Mouse (Mus musculus): Measurements from ENCODE around the gene Polr2a. TPM values are rescaled to one million over a fixed set of nuclear protein-coding genes. Genes with fewer than 3 reads are reported as not detected.
A peak's percentile ranks its signal among the peaks of the same experiment; 100 is the strongest.
"Not testable (repeated sequence)": the region's sequence is repeated elsewhere in the genome, so short reads cannot be mapped to it uniquely, and the experiment has no call there.

Gene Polr2a
- polyA plus RNA-seq, 1 experiment from 2014 or later: 18.1 TPM

DNA sequence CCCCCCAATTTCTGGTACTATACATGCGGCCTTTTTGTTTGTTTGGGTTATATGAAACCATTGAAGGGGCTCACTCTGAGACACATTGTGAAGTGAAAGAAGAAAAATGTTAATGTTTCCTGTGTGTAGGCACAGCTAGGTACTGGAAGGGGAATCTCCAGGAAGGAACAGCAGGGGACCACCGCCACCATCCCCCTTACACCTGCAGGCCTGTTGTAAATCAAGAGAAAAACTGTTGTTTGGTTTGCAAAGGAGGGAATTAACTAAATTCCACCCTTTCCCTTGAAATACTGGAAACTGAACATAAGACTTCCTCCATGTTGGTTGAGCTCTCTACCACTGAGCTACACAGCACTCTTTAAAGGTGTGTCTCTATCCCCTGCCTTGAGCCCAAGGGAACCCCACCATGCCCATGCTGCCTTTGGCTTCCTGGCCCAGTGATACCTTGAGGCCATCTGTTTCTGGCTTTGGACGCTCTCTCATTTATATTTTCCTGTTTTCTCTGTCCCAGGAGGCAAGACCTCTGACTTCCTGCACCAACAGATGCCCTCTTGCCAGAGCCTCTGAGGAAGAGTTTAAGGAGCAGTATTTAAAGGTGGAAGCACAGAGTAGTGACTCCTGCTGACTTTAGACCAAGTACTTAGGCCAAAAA lies 49.7 kb downstream of the Polr2a start:
- no peaks in the 10 kb centered on the region for H3K36me3 ChIP-seq
- no peak for ATAC-seq
- H3K9me3 ChIP-seq: no peaks in the 10 kb centered on the region
- H3K4me3 ChIP-seq (replicated peaks): no peak overlapping the region
- no peaks in the 10 kb centered on the region for H3K4me1 ChIP-seq (replicated peaks)
- H3K4me2 ChIP-seq (replicated peaks): no peak overlapping the region
- 66% methylated on average over 3 of the region's 3 CpGs for WGBS
- H3K27ac ChIP-seq: no peak overlapping the region
- H3K9ac ChIP-seq: no peak overlapping the region
- H3K27me3 ChIP-seq (replicated peaks): no peaks in the 10 kb centered on the region

DNA sequence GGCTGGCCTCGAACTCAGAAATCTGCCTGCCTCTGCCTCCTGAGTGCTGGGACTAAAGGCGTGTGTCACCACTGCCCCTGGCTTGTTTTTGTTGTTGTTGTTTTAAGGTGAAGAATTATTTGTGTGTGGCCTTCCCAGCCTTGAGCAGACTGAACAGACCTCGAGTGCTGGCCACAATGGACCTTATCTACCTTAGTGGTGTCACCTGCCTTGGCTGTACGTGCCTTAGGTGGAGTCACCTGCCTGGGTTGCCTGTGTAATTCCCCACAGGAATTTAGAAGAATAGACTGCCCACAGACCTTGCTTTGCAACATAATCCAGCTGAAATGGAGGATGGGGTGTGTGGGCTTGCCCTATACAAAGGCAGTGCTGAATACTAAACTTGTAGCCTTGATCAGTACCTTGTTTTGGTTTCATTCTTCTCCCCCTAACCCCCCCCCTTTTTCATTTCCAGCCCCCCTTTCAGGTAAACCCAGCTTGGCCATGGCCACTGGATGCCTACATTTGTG lies 50.5 kb downstream of the Polr2a start:
- Histone ChIP-seq H3K4me1 (replicated peaks) (no peaks in the 10 kb centered on the region), H3K9me3 (no peaks in the 10 kb centered on the region), H3K27me3 (replicated peaks) (no peaks in the 10 kb centered on the region), H3K9ac (no peak overlapping the region), H3K4me2 (replicated peaks) (no peak overlapping the region), H3K27ac (no peak overlapping the region), H3K4me3 (replicated peaks) (no peak overlapping the region), H3K36me3 (no peaks in the 10 kb centered on the region)
- whole genome bisulfite sequencing: 85% methylated on average over 4 of the region's 4 CpGs
- ATAC-seq: no peak

DNA sequence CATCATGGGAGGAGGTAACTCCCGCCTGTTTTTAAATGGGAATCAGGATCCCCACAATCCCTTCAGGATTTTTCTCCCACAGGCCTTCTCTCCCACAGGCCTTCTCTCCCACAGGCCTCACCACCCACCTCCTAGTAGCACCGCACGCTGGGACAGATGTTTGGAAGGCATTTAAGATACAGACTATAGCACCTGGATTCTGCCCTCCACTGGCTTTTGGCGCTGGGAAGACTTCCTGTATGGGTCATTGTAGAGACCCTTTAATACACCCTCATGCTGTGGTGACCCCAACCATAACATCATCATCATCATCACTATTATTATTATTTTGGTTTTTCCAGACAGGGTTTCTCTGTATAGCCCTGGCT lies 51.0 kb downstream of the Polr2a start:
- no peak for ATAC-seq
- Histone ChIP-seq H3K4me1 (replicated peaks) (no peaks in the 10 kb centered on the region), H3K9ac (no peak overlapping the region), H3K27ac (no peak overlapping the region), H3K36me3 (no peaks in the 10 kb centered on the region), H3K4me2 (replicated peaks) (no peak overlapping the region), H3K27me3 (replicated peaks) (no peaks in the 10 kb centered on the region), H3K9me3 (no peaks in the 10 kb centered on the region), H3K4me3 (replicated peaks) (no peak overlapping the region)
- 87% methylated on average over 4 of the region's 4 CpGs for WGBS

DNA sequence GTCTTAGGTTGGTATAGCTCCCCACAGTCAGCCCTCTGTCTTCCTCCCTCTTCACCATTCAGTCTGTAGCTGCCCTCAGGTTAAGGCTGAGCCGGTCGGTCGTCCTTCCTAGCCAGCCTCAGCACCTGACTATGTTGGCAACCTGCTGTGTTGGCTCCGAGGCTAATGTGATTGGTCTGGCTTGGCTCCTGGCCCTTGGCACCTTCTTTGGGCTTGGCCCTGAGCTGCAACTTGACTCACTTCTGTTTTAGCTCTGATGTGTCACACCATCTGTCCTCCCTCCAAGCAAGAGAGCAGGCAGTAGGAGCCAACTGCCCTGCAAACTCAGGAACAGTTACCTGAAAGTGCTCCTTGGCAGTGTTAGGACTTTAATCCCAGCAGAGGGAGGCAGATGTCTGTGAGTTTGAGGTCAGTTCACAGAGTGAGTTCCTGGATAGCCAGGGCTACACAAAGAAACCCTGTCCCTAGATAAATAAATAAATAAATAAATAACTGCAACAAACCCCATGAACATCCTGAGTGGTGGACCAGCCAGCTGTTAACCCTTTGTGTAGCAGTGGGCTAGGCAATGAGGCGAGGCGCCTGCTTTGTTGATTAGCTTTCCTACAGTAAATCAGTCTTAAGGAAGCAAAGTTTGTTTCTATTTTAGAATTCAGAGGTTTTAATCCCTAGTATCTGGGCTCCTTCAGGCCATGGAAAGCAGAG lies 51.5 kb downstream of the Polr2a start:
- no peak for ATAC-seq
- Histone ChIP-seq H3K27ac (no peak overlapping the region), H3K4me3 (replicated peaks) (no peak overlapping the region), H3K4me1 (replicated peaks) (no peaks in the 10 kb centered on the region), H3K36me3 (no peaks in the 10 kb centered on the region), H3K9ac (no peak overlapping the region), H3K9me3 (no peaks in the 10 kb centered on the region), H3K27me3 (replicated peaks) (no peaks in the 10 kb centered on the region), H3K4me2 (replicated peaks) (no peak overlapping the region)
- 53% methylated on average over 6 of the region's 6 CpGs for WGBS

DNA sequence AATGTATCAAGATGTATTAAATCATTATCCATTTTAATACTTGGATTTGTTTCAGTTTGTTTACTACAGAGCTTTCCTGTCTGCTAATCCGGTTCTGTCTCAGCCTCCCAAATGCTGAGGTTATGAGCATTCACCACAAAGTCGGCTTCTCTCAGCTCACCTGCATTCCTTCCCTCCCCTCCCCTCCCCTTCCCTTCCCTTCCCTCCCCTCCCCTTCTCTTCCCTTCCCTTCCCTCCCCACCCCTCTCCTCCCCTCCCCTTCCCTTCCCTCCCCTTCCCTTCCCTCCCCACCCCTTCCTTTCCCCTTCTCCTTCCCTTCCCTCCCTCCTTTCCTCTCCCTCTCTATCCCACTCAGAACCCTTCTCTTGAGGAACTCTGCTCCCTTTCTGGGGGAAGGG lies 53.8 kb downstream of the Polr2a start:
- Histone ChIP-seq H3K9me3 (no peaks in the 10 kb centered on the region), H3K27me3 (replicated peaks) (no peaks in the 10 kb centered on the region), H3K4me1 (replicated peaks) (0 out of 2 replicates have a peak, but pooled peaks cover 1% of the 10 kb centered on the region), H3K27ac (no peak overlapping the region), H3K9ac (no peak overlapping the region), H3K4me3 (replicated peaks) (no peak overlapping the region), H3K36me3 (no peaks in the 10 kb centered on the region), H3K4me2 (replicated peaks) (no peak overlapping the region)
- no peak for ATAC-seq
- 20% methylated on average over 2 of the region's 2 CpGs for WGBS

DNA sequence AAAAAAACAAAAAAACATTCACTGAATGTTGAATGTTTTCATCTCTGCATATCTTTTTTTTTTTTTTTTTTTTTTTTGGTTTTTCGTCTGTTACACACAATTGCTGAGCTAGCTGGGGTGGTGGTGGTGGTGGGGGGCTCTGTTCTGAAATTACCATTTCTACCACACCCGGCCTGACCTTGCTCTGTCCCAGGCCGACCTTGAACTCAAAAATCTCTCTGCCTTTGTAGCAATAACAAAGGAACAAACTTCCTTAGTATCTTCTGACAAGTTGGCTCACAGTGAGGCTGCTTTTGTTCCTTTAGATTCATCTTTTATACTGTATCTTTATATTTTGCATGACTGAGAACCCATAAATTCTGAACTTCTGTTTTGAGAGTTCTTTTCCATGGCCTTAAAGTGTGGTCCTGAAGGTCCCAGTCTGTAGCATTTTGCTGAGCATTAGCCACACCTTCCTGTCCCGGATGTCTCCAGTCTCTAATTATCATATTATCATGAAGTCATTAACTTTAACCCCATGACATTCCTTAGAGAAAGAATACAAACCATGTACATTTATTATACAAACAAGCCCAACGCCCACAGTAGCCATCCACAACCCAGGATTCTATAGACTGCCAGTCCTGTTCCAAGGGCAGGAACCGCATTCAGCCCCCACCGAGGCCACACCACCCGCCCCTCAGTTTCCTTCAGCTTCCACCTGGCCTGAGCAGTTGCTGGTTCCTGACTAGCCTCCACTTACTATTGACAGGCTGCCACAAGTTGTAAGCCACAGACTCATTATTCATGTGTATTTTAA lies 54.4 kb downstream of the Polr2a start:
- 57% methylated on average over 8 of the region's 8 CpGs for WGBS
- Histone ChIP-seq H3K9ac (no peak overlapping the region), H3K4me3 (replicated peaks) (no peak overlapping the region), H3K4me2 (replicated peaks) (no peak overlapping the region), H3K27ac (no peak overlapping the region), H3K4me1 (replicated peaks) (0 out of 2 replicates have a peak, but pooled peaks cover 2% of the 10 kb centered on the region), H3K9me3 (no peaks in the 10 kb centered on the region), H3K27me3 (replicated peaks) (no peaks in the 10 kb centered on the region), H3K36me3 (no peaks in the 10 kb centered on the region)
- no peak for ATAC-seq

DNA sequence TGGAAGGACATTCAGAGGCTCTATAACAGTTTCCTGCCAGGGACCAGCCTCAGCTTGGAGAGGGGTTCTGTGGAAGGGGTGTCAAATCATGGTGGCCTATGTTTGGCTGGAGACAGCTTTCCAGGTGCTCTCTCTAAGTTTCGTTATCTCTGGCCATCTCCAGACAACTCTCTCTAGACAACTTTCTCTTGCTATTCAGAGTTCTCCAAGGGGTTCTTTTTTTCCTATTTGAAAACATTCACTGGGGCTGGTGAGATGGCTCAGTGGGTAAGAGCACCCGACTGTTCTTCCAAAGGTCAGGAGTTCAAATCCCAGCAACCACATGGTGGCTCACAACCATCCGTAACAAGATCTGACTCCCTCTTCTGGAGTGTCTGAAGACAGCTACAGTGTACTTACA lies 55.1 kb downstream of the Polr2a start:
- H3K4me1 ChIP-seq (replicated peaks); H3K4me3 ChIP-seq (replicated peaks); H3K4me2 ChIP-seq (replicated peaks); H3K9me3 ChIP-seq; ATAC-seq; H3K27ac ChIP-seq; H3K9ac ChIP-seq; H3K36me3 ChIP-seq; H3K27me3 ChIP-seq (replicated peaks): not testable (repeated sequence)
- 73% methylated on average over 3 of the region's 3 CpGs for WGBS

DNA sequence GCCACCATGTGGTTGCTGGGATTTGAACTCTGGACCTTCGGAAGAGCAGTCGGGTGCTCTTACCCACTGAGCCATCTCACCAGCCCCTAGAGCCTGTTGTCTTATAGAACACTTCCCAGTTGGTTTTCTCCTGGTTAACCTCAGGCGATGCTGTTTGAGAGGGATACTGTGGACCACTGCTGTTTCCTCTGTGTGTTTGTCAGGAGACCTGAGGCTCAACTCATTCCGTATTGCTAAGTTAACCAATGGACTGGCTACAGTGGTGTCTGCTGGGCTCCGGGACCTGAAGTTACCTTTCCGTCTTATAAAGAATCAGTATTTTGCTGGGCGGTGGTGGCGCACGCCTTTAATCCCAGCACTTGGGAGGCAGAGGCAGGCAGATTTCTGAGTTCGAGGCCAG lies 55.6 kb downstream of the Polr2a start:
- not testable (repeated sequence) for H3K27me3 ChIP-seq (replicated peaks); ATAC-seq
- 95% methylated on average over 10 of the region's 10 CpGs for WGBS

DNA sequence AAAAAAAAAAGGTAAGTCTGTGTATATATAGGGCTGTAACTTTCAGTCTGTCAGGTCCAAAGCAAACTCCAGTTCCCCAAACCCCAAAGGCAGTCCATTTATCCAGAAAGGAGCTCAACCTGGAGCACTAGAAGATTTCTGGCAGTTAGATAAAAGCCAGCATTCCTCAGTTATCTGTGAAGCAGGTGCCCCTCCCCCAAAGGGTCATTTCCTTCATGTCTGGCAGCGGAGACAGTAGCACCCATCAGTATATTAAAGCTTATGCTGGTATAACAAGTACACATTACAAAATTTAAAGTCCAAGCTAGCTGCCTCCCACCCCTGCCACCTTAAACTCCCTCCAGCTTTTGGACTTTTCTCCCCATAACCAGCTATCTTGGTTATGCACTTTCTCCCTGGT lies 58.8 kb downstream of the Polr2a start:
- no peak overlapping the region for H3K4me3 ChIP-seq (replicated peaks)
- no peak overlapping the region for H3K9ac ChIP-seq
- H3K36me3 ChIP-seq: no peaks in the 10 kb centered on the region
- ATAC-seq: no peak
- no peak overlapping the region for H3K4me2 ChIP-seq (replicated peaks)
- 16% methylated on average over 1 of the region's 1 CpGs for WGBS
- H3K4me1 ChIP-seq (replicated peaks): peaks cover 11% of the 10 kb centered on the region
- H3K9me3 ChIP-seq: no peaks in the 10 kb centered on the region
- no peak overlapping the region for H3K27ac ChIP-seq
- no peaks in the 10 kb centered on the region for H3K27me3 ChIP-seq (replicated peaks)

More for the DNA sequence above, 55.6 kb downstream of the Polr2a start:
- H3K9ac ChIP-seq; H3K4me3 ChIP-seq (replicated peaks); H3K4me1 ChIP-seq (replicated peaks); H3K4me2 ChIP-seq (replicated peaks); H3K36me3 ChIP-seq; H3K9me3 ChIP-seq; H3K27ac ChIP-seq: not testable (repeated sequence)

DNA sequence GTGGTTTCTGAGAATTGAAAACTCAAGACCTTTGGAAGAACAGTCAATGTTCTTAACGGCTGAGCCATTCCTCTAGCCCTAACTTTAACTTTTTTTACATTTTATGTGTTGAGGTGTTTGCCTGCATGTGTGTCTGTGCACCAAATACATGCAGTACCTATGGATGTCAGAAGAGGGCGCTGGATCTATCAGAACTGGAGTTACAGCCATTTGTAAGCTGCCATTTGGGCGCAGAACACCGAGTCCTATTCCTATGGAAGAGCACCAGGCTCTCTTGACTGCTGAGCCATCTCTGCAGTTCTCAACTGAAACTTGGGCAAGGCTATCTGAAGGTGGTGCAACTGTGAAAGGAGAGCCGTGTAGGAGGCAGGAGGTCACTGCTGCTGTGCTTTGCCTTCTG lies 59.9 kb downstream of the Polr2a start:
- peaks cover 12% of the 10 kb centered on the region for H3K4me1 ChIP-seq (replicated peaks)
- H3K9ac ChIP-seq: no peak overlapping the region
- H3K4me2 ChIP-seq (replicated peaks): no peak overlapping the region
- ATAC-seq: no peak
- no peak overlapping the region for H3K4me3 ChIP-seq (replicated peaks)
- H3K36me3 ChIP-seq: no peaks in the 10 kb centered on the region
- no peak overlapping the region for H3K27ac ChIP-seq
- WGBS: 72% methylated on average over 5 of the region's 5 CpGs
- H3K9me3 ChIP-seq: no peaks in the 10 kb centered on the region
- H3K27me3 ChIP-seq (replicated peaks): no peaks in the 10 kb centered on the region

DNA sequence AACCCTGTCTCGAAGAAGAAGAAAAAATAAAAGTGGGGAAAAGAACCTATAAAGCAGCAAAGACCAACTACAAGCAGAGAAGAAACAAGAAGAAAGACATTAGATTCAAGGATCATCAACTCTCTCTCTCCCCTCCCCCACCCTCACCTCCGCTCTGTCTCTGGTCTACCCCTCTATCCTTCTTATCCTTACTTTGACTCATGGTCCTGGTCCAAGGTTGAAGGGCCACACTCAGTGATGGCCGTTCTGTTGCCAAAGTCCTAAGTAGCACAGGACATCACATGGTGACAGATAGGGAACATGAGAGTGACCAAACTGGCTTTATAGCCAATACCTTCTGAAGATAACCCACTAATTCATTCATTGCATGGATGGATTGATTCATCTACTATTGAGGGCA lies 61.0 kb downstream of the Polr2a start:
- no peak for ATAC-seq
- H3K4me1 ChIP-seq (replicated peaks): peaks cover 19% of the 10 kb centered on the region
- H3K9me3 ChIP-seq: no peaks in the 10 kb centered on the region
- H3K4me3 ChIP-seq (replicated peaks): no peak overlapping the region
- no peaks in the 10 kb centered on the region for H3K36me3 ChIP-seq
- no peaks in the 10 kb centered on the region for H3K27me3 ChIP-seq (replicated peaks)
- no peak overlapping the region for H3K9ac ChIP-seq
- H3K27ac ChIP-seq: no peak overlapping the region
- WGBS: 91% methylated on average over 3 of the region's 3 CpGs
- no peak overlapping the region for H3K4me2 ChIP-seq (replicated peaks)

DNA sequence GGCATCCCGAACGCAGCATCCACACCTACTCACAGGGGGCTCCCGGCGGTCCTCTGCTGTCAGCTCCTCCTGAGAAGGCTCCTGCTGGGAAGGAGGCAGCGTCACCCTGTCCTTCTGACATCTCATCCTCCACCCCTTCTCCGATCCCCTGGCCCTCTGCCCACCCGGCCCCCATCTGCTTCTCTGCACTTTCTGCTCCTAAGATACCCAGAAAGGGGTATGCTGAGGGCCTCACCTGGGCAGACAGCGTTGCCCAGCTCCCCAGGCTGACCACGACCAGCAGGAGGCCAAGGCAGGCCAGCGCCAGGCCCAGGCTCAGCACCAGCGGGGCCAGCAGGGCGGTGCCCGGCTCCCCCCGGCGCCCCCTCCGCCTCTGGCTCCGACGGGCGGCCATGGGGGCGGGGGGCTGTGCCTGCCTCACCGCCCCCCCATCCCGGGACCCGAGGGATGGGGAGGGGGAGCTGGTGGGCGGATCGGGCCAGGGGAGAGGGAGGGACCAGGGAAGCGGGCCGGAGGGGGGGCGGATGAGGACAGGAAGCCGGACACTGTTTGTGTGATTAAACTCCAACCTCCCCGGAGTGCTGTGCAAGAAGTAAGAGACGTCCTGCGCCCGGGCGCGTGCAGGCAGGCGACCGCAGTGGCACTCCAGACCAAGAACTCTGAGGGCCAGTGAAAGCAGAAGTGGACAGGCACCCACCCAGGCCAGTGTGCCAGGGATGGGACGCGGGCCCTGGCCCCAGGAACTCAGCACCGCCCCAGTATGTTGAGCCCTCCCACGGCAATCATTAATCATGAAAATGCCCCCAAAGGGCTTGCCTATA lies 62.9 kb downstream of the Polr2a start, which contains the start of the genes Tnfsf12 and Tnfsfm13:
TSS of gene Tnfsf12 (minus strand) at position 489 of the 821 bp plus-strand sequence.
TSS of gene Tnfsfm13 (minus strand) at position 738 of the 821 bp plus-strand sequence.
- peak within 1 kb of the TSS; percentile 92 for H3K4me2 ChIP-seq (replicated peaks)
- no peaks in the 10 kb centered on the region for H3K27me3 ChIP-seq (replicated peaks)
- H3K9ac ChIP-seq: peak within 1 kb of the TSS; percentile 81
- 3% methylated on average over 36 of the region's 41 CpGs for WGBS
- ATAC-seq: peak; percentile 81
- H3K4me1 ChIP-seq (replicated peaks): peaks cover 19% of the 10 kb centered on the region
- H3K36me3 ChIP-seq: no peaks in the 10 kb centered on the region
- H3K9me3 ChIP-seq: no peaks in the 10 kb centered on the region
- peak within 1 kb of the TSS; percentile 60 for H3K4me3 ChIP-seq (replicated peaks)
- peak within 1 kb of the TSS; percentile 82 for H3K27ac ChIP-seq
